Mouse (Mus musculus) midbrain, embryonic 12.5 days (tissue): Measurements from ENCODE around the gene Prlh. TPM values are rescaled to one million over a fixed set of nuclear protein-coding genes. Genes with fewer than 3 reads are reported as not detected.

Experiments
- polyA plus RNA-seq: library from polyadenylated mRNA; unstranded; fragments of >200 nt; fragmentation: Nextera tagmentation; extraction: Ambion mirVana; gene quantifications from 2 replicates; pipeline ENCODE4 v1.2.1, GENCODE M21; 2016

The Prlh gene
- polyA plus RNA-seq, 1 experiment from 2014 or later: not detected

Other genes starting within 250 kb of the Prlh start
- 12.4 and 17.3 TPM in 2 replicates for gene Col6a3, start 109.1 kb upstream of the Prlh start, polyA plus RNA-seq
- 0.20 and 0.61 TPM in 2 replicates for gene Mlph, start 38.0 kb upstream of the Prlh start, polyA plus RNA-seq
- not detected in 2 replicates for gene Rab17, start 16.6 kb downstream of the Prlh start, polyA plus RNA-seq
- 18.7 and 19.8 TPM in 2 replicates for gene Lrrfip1, start 45.6 kb downstream of the Prlh start, polyA plus RNA-seq
- gene Rbm44, start 192.0 kb downstream of the Prlh start, polyA plus RNA-seq: 0.26 and 0.84 TPM in 2 replicates
- 0.31 and 0.80 TPM in 2 replicates for gene Ramp1, start 226.7 kb downstream of the Prlh start, polyA plus RNA-seq